Mouse (Mus musculus) lung, postnatal 0 days (tissue): ENCODE measurements around the gene Rnf150. TPM values are rescaled to one million over a fixed set of nuclear protein-coding genes. Genes with fewer than 3 reads are reported as not detected.
A peak's percentile ranks its signal among the peaks of the same experiment; 100 is the strongest.

ENCODE experiments used
- ATAC-seq: fragments of 200-750 bp; cut with Nextera tagmentation; 2 replicates; pipeline ENCODE4 v1.8.0; 2017; ENCODE audit warnings: moderate library complexity
- DNase-seq: peaks from one replicate; pipeline ENCODE4 v3.0.0-alpha.2; 2016; ENCODE audit warnings: low spot score
- H3K27ac ChIP-seq: fragments of 300-500 bp; sonication (generic); 2 replicates; pipeline ENCODE4 v1.5.1; 2014; ENCODE audit warnings: antibody characterized with exemption, mild to moderate bottlenecking, low read length, mixed read lengths
- H3K27me3 ChIP-seq: fragments of 300-500 bp; sonication (generic); replicated peaks from 2 replicates; pipeline ENCODE4 v1.6.1; 2014; ENCODE audit warnings: low read length, mixed read lengths; ENCODE audit not compliant: insufficient read depth
- H3K36me3 ChIP-seq: fragments of 300-500 bp; sonication (generic); 2 replicates; pipeline ENCODE4 v1.6.1; 2014; ENCODE audit warnings: low read length, mixed read lengths; ENCODE audit not compliant: insufficient read depth
- H3K4me1 ChIP-seq: fragments of 300-500 bp; sonication (generic); 2 replicates; pipeline ENCODE4 v1.6.1; 2014; ENCODE audit warnings: antibody characterized with exemption, low read depth, low read length, mixed read lengths; ENCODE audit not compliant: insufficient read depth
- H3K4me2 ChIP-seq: fragments of 300-500 bp; sonication (generic); replicated peaks from 2 replicates; pipeline ENCODE4 v1.6.1; 2014; ENCODE audit warnings: low read depth, mild to moderate bottlenecking, low read length, moderate library complexity, mixed read lengths
- H3K4me3 ChIP-seq: fragments of 300-500 bp; sonication (generic); 2 replicates; pipeline ENCODE4 v1.5.1; 2014; ENCODE audit warnings: low read depth, low read length
- H3K9ac ChIP-seq: fragments of 300-500 bp; sonication (generic); replicated peaks from 2 replicates; pipeline ENCODE4 v1.6.1; 2014; ENCODE audit warnings: low read depth, mild to moderate bottlenecking
- H3K9me3 ChIP-seq: fragments of 300-500 bp; sonication (generic); 2 replicates; pipeline ENCODE4 v1.6.1; 2016; ENCODE audit warnings: low read length, mixed read lengths
- CTCF ChIP-seq: IDR thresholded peaks from 2 replicates; pipeline ENCODE4 v1.5.1; 2016; ENCODE audit warnings: antibody characterized with exemption, mild to moderate bottlenecking
- EP300 ChIP-seq: IDR thresholded peaks from 2 replicates; pipeline ENCODE4 v1.6.1; 2016; ENCODE audit warnings: antibody characterized with exemption, mild to moderate bottlenecking, control low read depth
- WGBS: fragments of 180-500 bp; shearing (Covaris S2); extraction: QIAGEN DNeasy Blood & Tissue Kit; methylation state at CpG from one replicate; pipeline ENCODE4 v1.1.7; 2014; 5-methylcytosine and 5-hydroxymethylcytosine counted together
- polyA plus RNA-seq: library from polyadenylated mRNA; unstranded; fragments of >200 nt; fragmentation: Nextera tagmentation; extraction: Ambion mirVana; gene quantifications from 2 replicates; pipeline ENCODE4 v1.2.1, GENCODE M21; 2015

The Rnf150 gene
- polyA plus RNA-seq, 1 experiment from 2014 or later = 1.7 TPM

GRCm38 (mm10) chr8:82964537-82964936 lies 101.4 kb downstream of the Rnf150 start:
- Histone ChIP-seq H3K27me3 (no peaks in the 10 kb centered on the region), H3K36me3 (no peaks in the 10 kb centered on the region), H3K9ac (no peak overlapping the region), H3K4me1 (peaks cover 4% of the 10 kb centered on the region; the same call in 1 of the 2 replicates), H3K27ac (no peak overlapping the region), H3K4me3 (no peak overlapping the region), H3K4me2 (no peak overlapping the region), H3K9me3 (no peaks in the 10 kb centered on the region)
- TF ChIP-seq EP300 (no peak), CTCF (no peak)
- WGBS = 58% methylated on average over 2 of the region's 2 CpGs
- ATAC-seq (no peak), DNase-seq (no peak)

- H3K9me3 ChIP-seq = no peaks in the 10 kb centered on the region
- ATAC-seq = peak; percentile 81
- H3K27ac ChIP-seq = 0 out of 2 replicates have a peak overlapping the region, but pooled peaks have one; percentile 29
- no peaks in the 10 kb centered on the region for H3K27me3 ChIP-seq
- TF ChIP-seq CTCF = no peak
- peak; percentile 42 for TF ChIP-seq EP300
- no peak overlapping the region for H3K4me2 ChIP-seq
- H3K9ac ChIP-seq = no peak overlapping the region
- WGBS = 59% methylated on average over 8 of the region's 8 CpGs
- H3K36me3 ChIP-seq = no peaks in the 10 kb centered on the region
- H3K4me3 ChIP-seq = no peak overlapping the region
- peaks cover 4% of the 10 kb centered on the region; the same call in 1 of the 2 replicates for H3K4me1 ChIP-seq
- DNase-seq = peak; percentile 72
Measured at GRCm38 (mm10) chr8:82967879-82968678, 104.9 kb downstream of the Rnf150 start.

GRCm38 (mm10) chr8:82969967-82970366 lies 106.8 kb downstream of the Rnf150 start:
- H3K27me3 ChIP-seq = no peaks in the 10 kb centered on the region
- peaks cover 4% of the 10 kb centered on the region; the same call in 1 of the 2 replicates for H3K4me1 ChIP-seq
- 0 out of 2 replicates have a peak, but pooled peaks have one; percentile 18 for ATAC-seq
- H3K4me3 ChIP-seq = no peak overlapping the region
- H3K27ac ChIP-seq = no peak overlapping the region
- WGBS = 46% methylated on average over 3 of the region's 3 CpGs
- no peaks in the 10 kb centered on the region for H3K36me3 ChIP-seq
- H3K9me3 ChIP-seq = no peaks in the 10 kb centered on the region
- TF ChIP-seq CTCF (no peak), EP300 (no peak)
- H3K4me2 ChIP-seq = no peak overlapping the region
- peak; percentile 49 for DNase-seq
- H3K9ac ChIP-seq = no peak overlapping the region

- 65% methylated on average over 3 of the region's 3 CpGs for WGBS
- DNase-seq (no peak), ATAC-seq (no peak)
- no peak for TF ChIP-seq CTCF
- no peak for TF ChIP-seq EP300
- Histone ChIP-seq H3K4me1 (peaks cover 4% of the 10 kb centered on the region; the same call in 1 of the 2 replicates), H3K27ac (no peak overlapping the region), H3K9ac (no peak overlapping the region), H3K4me3 (no peak overlapping the region), H3K9me3 (no peaks in the 10 kb centered on the region), H3K27me3 (no peaks in the 10 kb centered on the region), H3K36me3 (no peaks in the 10 kb centered on the region), H3K4me2 (no peak overlapping the region)
Measured at GRCm38 (mm10) chr8:82972812-82973211, 109.7 kb downstream of the Rnf150 start.

GRCm38 (mm10) chr8:82973331-82973730 lies 110.2 kb downstream of the Rnf150 start:
- Histone ChIP-seq H3K27me3 (no peaks in the 10 kb centered on the region), H3K9me3 (no peaks in the 10 kb centered on the region), H3K27ac (no peak overlapping the region), H3K4me3 (no peak overlapping the region), H3K9ac (no peak overlapping the region), H3K36me3 (no peaks in the 10 kb centered on the region), H3K4me2 (no peak overlapping the region), H3K4me1 (peaks cover 4% of the 10 kb centered on the region; the same call in 1 of the 2 replicates)
- TF ChIP-seq CTCF (no peak), EP300 (no peak)
- ATAC-seq (no peak; the same call in 1 of the 2 replicates), DNase-seq (peak; percentile 36)
- 34% methylated on average over 4 of the region's 4 CpGs for WGBS

GRCm38 (mm10) chr8:82981244-82981855 lies 118.2 kb downstream of the Rnf150 start:
- Histone ChIP-seq H3K27me3 (no peaks in the 10 kb centered on the region), H3K4me1 (peaks cover 9% of the 10 kb centered on the region; the same call in 1 of the 2 replicates), H3K4me3 (no peak overlapping the region), H3K27ac (no peak overlapping the region), H3K36me3 (no peaks in the 10 kb centered on the region), H3K9ac (no peak overlapping the region), H3K9me3 (no peaks in the 10 kb centered on the region), H3K4me2 (no peak overlapping the region)
- no peak for TF ChIP-seq CTCF
- TF ChIP-seq EP300 = no peak
- ATAC-seq (no peak), DNase-seq (no peak)
- WGBS = 76% methylated on average over 4 of the region's 4 CpGs
